Mouse (Mus musculus): ENCODE results near the gene Aldh16a1. TPM values are rescaled to one million over a fixed set of nuclear protein-coding genes. Genes with fewer than 3 reads are reported as not detected.
A peak's percentile ranks its signal among the peaks of the same experiment; 100 is the strongest.
"Not testable (repeated sequence)": the region's sequence is repeated elsewhere in the genome, so short reads cannot be mapped to it uniquely, and the experiment has no call there.

Aldh16a1 gene
- polyA plus RNA-seq, 1 experiment from 2014 or later = 19.6 TPM

DNA sequence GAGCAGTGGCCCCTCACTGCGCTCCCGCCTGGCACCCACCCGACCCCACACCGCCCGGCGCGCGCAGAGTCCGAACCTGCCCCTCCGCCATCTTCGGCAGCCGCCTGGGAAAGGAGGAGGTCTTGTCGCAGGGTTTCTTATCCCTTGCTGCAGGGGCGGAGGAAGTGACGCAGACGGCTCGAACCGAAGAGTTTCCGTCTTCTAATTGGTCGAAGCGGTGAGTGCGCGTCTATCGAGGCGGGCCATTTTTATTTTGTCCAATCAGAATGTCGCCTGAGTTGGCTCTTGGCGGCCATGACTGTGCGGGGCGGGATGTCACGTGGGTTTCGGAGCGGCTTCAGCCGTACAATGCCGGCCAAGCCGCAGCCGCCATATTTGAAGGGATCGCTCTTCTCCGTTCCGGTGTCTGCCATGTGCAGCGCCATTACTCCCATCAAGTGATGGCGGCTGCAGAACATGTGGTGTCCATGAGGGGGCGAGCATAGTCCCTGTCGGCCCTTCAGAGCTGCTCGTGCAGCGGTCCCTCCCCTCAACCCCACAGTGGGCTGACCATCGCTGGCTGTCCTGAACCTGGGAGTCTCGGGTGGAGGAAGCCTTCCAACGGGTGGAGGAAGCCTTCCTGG, 25.6 kb downstream of the Aldh16a1 start, which contains the start of gene Rpl13a:
Rpl13a (minus strand) TSS at position 138 of the 623 bp plus-strand sequence.
- Histone ChIP-seq H3K4me1 (replicated peaks) (peaks cover 42% of the 10 kb centered on the region), H3K27ac (replicated peaks) (peak within 1 kb of the TSS; percentile 96), H3K4me2 (peak within 1 kb of the TSS; percentile 90), H3K4me3 (peak within 1 kb of the TSS; percentile 69), H3K36me3 (peaks cover 28% of the 10 kb centered on the region), H3K9ac (peak within 1 kb of the TSS; percentile 97), H3K27me3 (no peaks in the 10 kb centered on the region), H3K9me3 (no peaks in the 10 kb centered on the region)
- under 1% methylated on average over 48 of the region's 48 CpGs for WGBS
- peak; percentile 91 for ATAC-seq (ENCODE audit: low read depth)

- H3K9ac ChIP-seq = peak overlapping the region; percentile 97
- H3K4me2 ChIP-seq = peak overlapping the region; percentile 90
- peak overlapping the region; percentile 69 for H3K4me3 ChIP-seq
- no peaks in the 10 kb centered on the region for H3K27me3 ChIP-seq
- H3K27ac ChIP-seq (replicated peaks) = peak overlapping the region; percentile 91
- peaks cover 49% of the 10 kb centered on the region for H3K4me1 ChIP-seq (replicated peaks)
- ATAC-seq (ENCODE audit: low read depth) = no peak
- no peaks in the 10 kb centered on the region for H3K9me3 ChIP-seq
- peaks cover 32% of the 10 kb centered on the region for H3K36me3 ChIP-seq
- WGBS = 2% methylated on average over 6 of the region's 6 CpGs
Measured at GRCm38 (mm10) chr7:45127700-45128224, 26.6 kb downstream of the Aldh16a1 start.

DNA sequence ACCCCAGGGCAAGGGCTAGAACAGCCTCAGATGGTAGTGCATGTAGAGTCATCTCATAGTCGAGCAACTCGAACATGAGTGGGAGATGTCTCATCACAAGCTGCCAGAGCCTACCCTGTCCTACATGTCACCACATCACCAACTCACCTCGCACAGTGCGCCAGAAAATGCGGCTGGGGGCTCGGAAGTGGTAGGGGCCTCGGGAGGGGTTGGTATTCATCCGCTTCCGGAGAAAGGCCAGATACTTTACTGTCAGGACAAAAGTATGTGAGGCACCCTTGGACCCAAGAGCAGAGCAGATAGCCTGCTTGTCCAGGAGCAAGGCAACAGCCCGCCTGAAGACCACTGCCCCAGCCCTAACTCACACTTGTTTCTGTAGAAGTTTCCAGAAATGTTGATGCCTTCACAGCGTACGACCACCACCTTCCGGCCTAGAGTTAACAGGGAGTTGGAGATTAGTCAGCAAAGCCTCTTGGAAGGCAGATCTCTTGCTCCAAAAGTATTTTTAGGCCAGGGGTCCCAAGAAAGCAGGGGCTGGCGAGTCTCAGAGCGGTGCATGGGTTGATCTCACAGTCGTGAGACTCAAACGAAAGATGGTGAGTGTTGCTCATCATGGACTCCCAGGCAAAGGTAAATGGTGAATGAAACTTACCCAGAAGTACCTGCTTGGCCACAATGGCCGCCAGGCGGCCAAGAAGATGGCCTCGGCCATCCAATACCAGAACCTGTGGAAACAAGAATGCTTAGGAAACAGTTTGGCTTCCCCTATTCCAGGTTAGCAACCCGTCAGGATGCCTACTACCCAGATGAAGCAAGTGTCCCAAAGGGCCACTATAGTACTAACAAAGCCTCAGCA, 27.3 kb downstream of the Aldh16a1 start:
- Histone ChIP-seq H3K4me2 (peak overlapping the region; percentile 90), H3K4me3 (peak overlapping the region; percentile 69), H3K27me3 (no peaks in the 10 kb centered on the region), H3K36me3 (peaks cover 39% of the 10 kb centered on the region), H3K27ac (replicated peaks) (peak overlapping the region; percentile 91), H3K9me3 (no peaks in the 10 kb centered on the region), H3K4me1 (replicated peaks) (peaks cover 55% of the 10 kb centered on the region), H3K9ac (peak overlapping the region; percentile 97)
- no peak for ATAC-seq (ENCODE audit: low read depth)
- 48% methylated on average over 21 of the region's 21 CpGs for WGBS

GRCm38 (mm10) chr7:45126147-45126843, 28.1 kb downstream of the Aldh16a1 start:
- 77% methylated on average over 17 of the region's 17 CpGs for WGBS
- ATAC-seq (ENCODE audit: low read depth) = no peak
- Histone ChIP-seq H3K4me3 (peak overlapping the region; percentile 69), H3K9me3 (no peaks in the 10 kb centered on the region), H3K4me2 (peak overlapping the region; percentile 90), H3K36me3 (peaks cover 47% of the 10 kb centered on the region), H3K4me1 (replicated peaks) (peaks cover 62% of the 10 kb centered on the region), H3K9ac (peak overlapping the region; percentile 97), H3K27ac (replicated peaks) (peak overlapping the region; percentile 91), H3K27me3 (no peaks in the 10 kb centered on the region)

- peaks cover 53% of the 10 kb centered on the region for H3K36me3 ChIP-seq
- H3K27ac ChIP-seq (replicated peaks) = peak overlapping the region; percentile 91
- H3K9ac ChIP-seq = peak overlapping the region; percentile 70; the same call in 1 of the 2 replicates
- H3K27me3 ChIP-seq; ATAC-seq (ENCODE audit: low read depth); H3K9me3 ChIP-seq: not testable (repeated sequence)
- H3K4me2 ChIP-seq = peak overlapping the region; percentile 59
- 62% methylated on average over 5 of the region's 5 CpGs for WGBS
- H3K4me3 ChIP-seq = peak overlapping the region; percentile 92; the same call in 1 of the 2 replicates
- peaks cover 65% of the 10 kb centered on the region for H3K4me1 ChIP-seq (replicated peaks)
Measured at GRCm38 (mm10) chr7:45125649-45126048, 28.7 kb downstream of the Aldh16a1 start.

DNA sequence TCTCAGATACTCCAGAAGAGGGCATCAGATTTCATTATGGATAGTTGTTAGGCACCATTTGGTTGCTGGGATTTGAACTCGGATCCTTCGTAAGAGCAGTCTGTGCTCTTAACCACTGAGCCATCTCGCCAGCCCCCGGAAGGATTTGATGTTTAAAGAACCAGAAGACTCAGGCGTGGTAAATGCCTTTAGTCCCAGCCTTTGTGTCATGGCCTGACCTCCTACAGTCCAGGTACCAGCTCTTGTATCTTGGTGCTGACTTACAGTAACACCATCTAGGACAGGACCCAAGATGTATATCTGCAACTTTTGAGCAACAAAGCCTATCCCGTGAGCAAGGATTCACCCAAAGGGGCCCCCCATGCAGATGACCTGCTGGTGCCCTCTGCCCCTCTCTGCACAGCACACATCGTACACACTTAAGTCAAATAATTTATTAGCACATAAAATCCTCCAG, 29.2 kb downstream of the Aldh16a1 start:
- WGBS = 7% methylated on average over 7 of the region's 7 CpGs
- Histone ChIP-seq H3K4me1 (replicated peaks) (peaks cover 65% of the 10 kb centered on the region), H3K27ac (replicated peaks) (peak overlapping the region; percentile 91), H3K9me3 (no peaks in the 10 kb centered on the region), H3K4me2 (peak overlapping the region; percentile 59), H3K4me3 (peak overlapping the region; percentile 92), H3K36me3 (peaks cover 58% of the 10 kb centered on the region), H3K9ac (peak overlapping the region; percentile 70; the same call in 1 of the 2 replicates), H3K27me3 (no peaks in the 10 kb centered on the region)
- no peak for ATAC-seq (ENCODE audit: low read depth)

- Histone ChIP-seq H3K9me3 (no peaks in the 10 kb centered on the region), H3K4me2 (peak within 1 kb of the TSS; percentile 82), H3K9ac (peak within 1 kb of the TSS; percentile 97), H3K4me1 (replicated peaks) (peaks cover 61% of the 10 kb centered on the region), H3K27me3 (no peaks in the 10 kb centered on the region), H3K4me3 (peak within 1 kb of the TSS; percentile 92), H3K36me3 (peaks cover 65% of the 10 kb centered on the region), H3K27ac (replicated peaks) (peak within 1 kb of the TSS; percentile 91)
- ATAC-seq (ENCODE audit: low read depth) = peak; percentile 89
- WGBS = under 1% methylated on average over 59 of the region's 59 CpGs
Measured at GRCm38 (mm10) chr7:45124224-45125143, 29.9 kb downstream of the Aldh16a1 start, which contains the start of gene Rps11. Gene Rps11 (minus strand): TSS chr7:45124439.

DNA sequence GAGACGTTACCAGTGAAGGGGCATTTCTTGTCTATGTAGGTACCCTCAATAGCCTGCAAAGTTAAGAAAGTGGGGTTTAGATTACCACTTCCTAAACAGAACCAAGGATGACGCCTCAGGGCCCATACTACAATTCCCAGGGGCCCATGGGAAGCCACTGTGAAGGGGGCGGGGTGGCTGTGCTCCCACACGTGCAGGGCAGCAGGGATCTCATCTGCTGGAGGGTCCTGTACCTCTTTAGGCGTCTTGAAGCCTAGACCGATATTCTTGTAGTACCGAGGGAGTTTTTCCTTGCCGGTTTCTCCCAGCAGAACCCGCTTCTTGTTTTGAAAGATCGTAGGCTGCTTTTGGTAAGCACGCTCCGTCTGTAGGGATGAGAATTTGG, 31.2 kb downstream of the Aldh16a1 start:
- Histone ChIP-seq H3K4me1 (replicated peaks) (peaks cover 58% of the 10 kb centered on the region), H3K27ac (replicated peaks) (peak overlapping the region; percentile 91), H3K27me3 (no peaks in the 10 kb centered on the region), H3K36me3 (peaks cover 76% of the 10 kb centered on the region), H3K4me3 (peak overlapping the region; percentile 92), H3K9me3 (no peaks in the 10 kb centered on the region), H3K9ac (peak overlapping the region; percentile 97), H3K4me2 (peak overlapping the region; percentile 82)
- WGBS = 24% methylated on average over 12 of the region's 12 CpGs
- no peak for ATAC-seq (ENCODE audit: low read depth)

DNA sequence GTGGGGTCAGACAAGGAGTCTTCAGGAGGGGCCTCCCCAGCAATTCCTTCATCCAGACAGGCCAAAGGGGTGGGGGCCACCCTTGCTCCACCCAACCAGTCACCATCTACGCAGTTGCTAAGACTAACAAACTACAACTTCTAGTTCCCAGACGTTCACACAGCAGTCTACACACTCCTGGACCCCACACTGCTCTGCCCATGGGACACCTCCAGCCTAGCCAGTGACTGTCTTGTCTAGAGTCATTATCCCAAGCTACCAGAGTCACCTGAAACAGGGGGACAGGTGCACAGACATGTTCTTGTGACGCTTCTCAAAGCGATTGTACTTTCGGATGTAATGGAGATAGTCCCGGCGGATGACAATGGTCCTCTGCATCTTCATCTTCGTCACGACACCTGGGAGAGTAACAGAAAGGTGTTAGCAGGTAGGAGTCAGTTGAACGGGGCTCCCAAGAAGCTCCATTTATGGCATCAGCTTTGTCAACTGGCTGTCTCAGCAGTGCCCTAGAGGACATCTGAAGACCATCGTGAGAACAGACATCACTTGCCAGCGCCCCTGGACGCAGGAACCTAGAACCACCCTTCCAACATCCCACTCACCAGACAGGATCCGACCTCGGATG, 31.7 kb downstream of the Aldh16a1 start:
- Histone ChIP-seq H3K4me2 (peak overlapping the region; percentile 82), H3K27ac (replicated peaks) (no peak overlapping the region), H3K9ac (peak overlapping the region; percentile 97), H3K4me1 (replicated peaks) (peaks cover 56% of the 10 kb centered on the region), H3K4me3 (peak overlapping the region; percentile 92), H3K27me3 (no peaks in the 10 kb centered on the region), H3K9me3 (no peaks in the 10 kb centered on the region), H3K36me3 (peaks cover 81% of the 10 kb centered on the region)
- 86% methylated on average over 15 of the region's 15 CpGs for WGBS
- ATAC-seq (ENCODE audit: low read depth) = no peak

DNA sequence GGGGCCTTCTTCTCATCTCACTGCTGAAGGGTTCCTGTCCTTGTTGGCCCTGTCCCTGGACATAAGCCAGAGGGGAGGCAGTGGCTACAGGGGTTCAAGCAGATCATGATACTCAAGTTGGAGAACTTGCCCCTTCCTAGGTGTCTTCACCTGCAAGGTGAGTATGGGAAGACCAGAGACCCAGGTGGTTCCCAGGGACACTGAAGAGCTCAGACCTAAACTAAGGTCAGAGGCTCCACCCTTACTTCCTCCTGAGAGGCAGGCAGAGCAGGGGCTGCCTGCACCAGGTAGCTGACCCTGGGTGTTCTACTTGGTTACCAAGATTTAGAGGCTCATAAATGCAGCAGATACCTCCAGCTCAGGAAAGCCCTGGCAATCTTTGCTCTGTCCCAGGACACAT, 32.4 kb downstream of the Aldh16a1 start:
- peaks cover 79% of the 10 kb centered on the region for H3K36me3 ChIP-seq
- peaks cover 49% of the 10 kb centered on the region for H3K4me1 ChIP-seq (replicated peaks)
- no peaks in the 10 kb centered on the region for H3K9me3 ChIP-seq
- H3K27me3 ChIP-seq = no peaks in the 10 kb centered on the region
- H3K9ac ChIP-seq = peak overlapping the region; percentile 45; the same call in 1 of the 2 replicates
- no peak overlapping the region for H3K4me3 ChIP-seq
- H3K4me2 ChIP-seq = peak overlapping the region; percentile 15; the same call in 1 of the 2 replicates
- no peak overlapping the region; the same call in 1 of the 2 replicates for H3K27ac ChIP-seq (replicated peaks)
- ATAC-seq (ENCODE audit: low read depth) = no peak

Data from neural tube, embryonic 13.5 days (tissue).